Mouse (Mus musculus) neural tube, embryonic 15.5 days (tissue): Measurements from ENCODE around the gene Fhad1. TPM values are rescaled to one million over a fixed set of nuclear protein-coding genes. Genes with fewer than 3 reads are reported as not detected.
A peak's percentile ranks its signal among the peaks of the same experiment; 100 is the strongest.

Experiments
- ATAC-seq: fragments of 200-750 bp; cut with Nextera tagmentation; 2 replicates; pipeline ENCODE4 v1.8.0; 2017; ENCODE audit warnings: mild to moderate bottlenecking, moderate TSS enrichment, moderate library complexity; ENCODE audit not compliant: low FRiP score
- H3K27ac ChIP-seq: fragments of 300-500 bp; sonication (generic); replicated peaks from 2 replicates; pipeline ENCODE4 v1.5.1; 2015; ENCODE audit warnings: mild to moderate bottlenecking, inconsistent platforms
- H3K27me3 ChIP-seq: fragments of 300-500 bp; sonication (generic); replicated peaks from 2 replicates; pipeline ENCODE4 v1.6.1; 2015; ENCODE audit warnings: inconsistent platforms
- H3K36me3 ChIP-seq: fragments of 300-500 bp; sonication (generic); 2 replicates; pipeline ENCODE4 v1.6.1; 2015; ENCODE audit warnings: inconsistent platforms
- H3K4me1 ChIP-seq: fragments of 300-500 bp; sonication (generic); 2 replicates; pipeline ENCODE4 v1.6.1; 2015; ENCODE audit warnings: inconsistent platforms
- H3K4me2 ChIP-seq: fragments of 300-500 bp; sonication (generic); 2 replicates; pipeline ENCODE4 v1.6.1; 2015; ENCODE audit warnings: inconsistent platforms, mild to moderate bottlenecking, moderate library complexity
- H3K4me3 ChIP-seq: fragments of 300-500 bp; sonication (generic); replicated peaks from 2 replicates; pipeline ENCODE4 v1.5.1; 2015; ENCODE audit warnings: mild to moderate bottlenecking, inconsistent platforms
- H3K9ac ChIP-seq: fragments of 300-500 bp; sonication (generic); replicated peaks from 2 replicates; pipeline ENCODE4 v1.6.1; 2015; ENCODE audit warnings: mild to moderate bottlenecking, inconsistent platforms
- H3K9me3 ChIP-seq: fragments of 300-500 bp; sonication (generic); replicated peaks from 2 replicates; pipeline ENCODE4 v1.6.1; 2016; ENCODE audit warnings: inconsistent platforms
- WGBS: fragments of 180-500 bp; shearing (Covaris S2); methylation state at CpG from one replicate; pipeline ENCODE4 v1.1.7; 2015; ENCODE audit warnings: mixed read lengths; 5-methylcytosine and 5-hydroxymethylcytosine counted together
- polyA plus RNA-seq: library from polyadenylated mRNA; unstranded; fragments of >200 nt; fragmentation: Nextera tagmentation; extraction: Ambion mirVana; gene quantifications from 2 replicates; pipeline ENCODE4 v1.2.1, GENCODE M21; 2015

Fhad1 gene
- polyA plus RNA-seq, 1 experiment from 2014 or later, result 4.5 TPM

- WGBS, result 23% methylated on average over 10 of the region's 10 CpGs
- no peak overlapping the region for H3K9ac ChIP-seq
- peaks cover 50% of the 10 kb centered on the region for H3K4me1 ChIP-seq
Observed at GRCm38 (mm10) chr4:141866933-141867490, 147.9 kb downstream of the Fhad1 start.

DNA sequence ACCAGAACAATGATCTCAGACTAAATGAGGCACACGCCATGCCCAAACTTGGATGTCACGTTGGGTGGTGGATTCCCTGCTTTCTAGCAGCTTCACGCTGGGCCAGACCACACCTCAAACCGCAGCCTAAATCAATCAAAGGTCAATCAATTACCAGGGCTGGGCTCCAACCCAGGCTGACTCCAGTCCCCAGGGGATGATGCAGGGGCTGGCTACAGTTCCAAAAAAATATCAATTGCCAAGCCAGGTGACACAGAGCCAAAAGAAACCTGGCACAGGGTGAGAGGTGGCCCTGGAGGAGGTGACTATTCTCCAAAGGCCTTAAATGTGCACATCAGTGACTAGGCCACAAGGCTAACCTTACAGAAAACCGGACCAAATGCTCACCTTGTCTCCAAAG lies 149.3 kb downstream of the Fhad1 start:
- H3K4me3 ChIP-seq, result no peak overlapping the region
- no peak for ATAC-seq
- H3K9me3 ChIP-seq, result no peaks in the 10 kb centered on the region
- H3K4me1 ChIP-seq, result peaks cover 38% of the 10 kb centered on the region
- H3K27ac ChIP-seq, result no peak overlapping the region
- H3K9ac ChIP-seq, result no peak overlapping the region
- H3K36me3 ChIP-seq, result peaks cover 8% of the 10 kb centered on the region
- H3K27me3 ChIP-seq, result no peaks in the 10 kb centered on the region
- H3K4me2 ChIP-seq, result no peak overlapping the region
- 81% methylated on average over 5 of the region's 5 CpGs for WGBS

More at GRCm38 (mm10) chr4:141866933-141867490, 147.9 kb downstream of the Fhad1 start:
- Histone ChIP-seq H3K9me3 (no peaks in the 10 kb centered on the region), H3K27me3 (no peaks in the 10 kb centered on the region), H3K27ac (peak overlapping the region; percentile 75), H3K4me3 (no peak overlapping the region), H3K36me3 (0 out of 2 replicates have a peak, but pooled peaks cover 3% of the 10 kb centered on the region), H3K4me2 (peak overlapping the region; percentile 13; the same call in 1 of the 2 replicates)
- ATAC-seq, result no peak

GRCm38 (mm10) chr4:141865006-141865405 lies 149.9 kb downstream of the Fhad1 start:
- Histone ChIP-seq H3K4me1 (peaks cover 32% of the 10 kb centered on the region), H3K27me3 (no peaks in the 10 kb centered on the region), H3K27ac (no peak overlapping the region), H3K9me3 (no peaks in the 10 kb centered on the region), H3K9ac (no peak overlapping the region), H3K36me3 (peaks cover 8% of the 10 kb centered on the region), H3K4me2 (no peak overlapping the region), H3K4me3 (no peak overlapping the region)
- ATAC-seq, result no peak
- 91% methylated on average over 5 of the region's 5 CpGs for WGBS

- no peak for ATAC-seq
- WGBS, result 96% methylated on average over 8 of the region's 8 CpGs
- H3K9ac ChIP-seq, result no peak overlapping the region
Observed at GRCm38 (mm10) chr4:141864506-141864905, 150.4 kb downstream of the Fhad1 start.

DNA sequence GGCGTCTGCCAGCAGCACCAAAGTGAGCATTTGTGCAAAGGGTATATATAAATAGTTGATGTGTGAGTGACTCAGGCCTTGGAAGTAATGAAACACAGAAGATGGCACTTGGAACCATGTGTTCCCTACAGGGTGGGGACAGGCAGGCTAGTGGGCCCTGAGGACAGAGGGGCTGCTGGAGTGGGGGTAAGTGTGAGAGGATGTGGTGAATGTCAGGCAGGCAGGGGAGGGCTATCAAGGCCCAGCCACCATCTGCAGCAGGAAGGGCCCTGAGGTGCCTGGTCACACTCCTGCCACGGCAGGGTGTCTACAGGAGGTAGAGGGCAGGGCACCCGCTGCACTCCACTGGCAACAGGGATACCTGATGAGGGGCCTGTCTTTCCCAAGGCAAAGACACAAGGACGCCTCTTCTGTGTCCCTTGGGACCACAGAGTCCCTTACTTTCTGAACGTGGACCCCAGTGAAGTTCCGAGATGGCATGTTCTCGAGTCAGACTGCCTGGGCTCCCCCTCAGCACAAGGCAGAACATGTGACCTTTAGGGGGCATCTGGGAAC lies 151.1 kb downstream of the Fhad1 start:
- ATAC-seq, result no peak
- H3K4me3 ChIP-seq, result no peak overlapping the region
- no peaks in the 10 kb centered on the region for H3K27me3 ChIP-seq
- no peaks in the 10 kb centered on the region for H3K9me3 ChIP-seq
- H3K4me1 ChIP-seq, result peaks cover 24% of the 10 kb centered on the region
- 93% methylated on average over 7 of the region's 7 CpGs for WGBS
- H3K4me2 ChIP-seq, result no peak overlapping the region
- peaks cover 8% of the 10 kb centered on the region for H3K36me3 ChIP-seq
- no peak overlapping the region for H3K27ac ChIP-seq
- H3K9ac ChIP-seq, result no peak overlapping the region

More at GRCm38 (mm10) chr4:141864506-141864905, 150.4 kb downstream of the Fhad1 start:
- H3K27ac ChIP-seq, result no peak overlapping the region
- no peak overlapping the region for H3K4me3 ChIP-seq
- peaks cover 27% of the 10 kb centered on the region for H3K4me1 ChIP-seq
- H3K27me3 ChIP-seq, result no peaks in the 10 kb centered on the region
- H3K4me2 ChIP-seq, result no peak overlapping the region
- H3K36me3 ChIP-seq, result peaks cover 8% of the 10 kb centered on the region
- no peaks in the 10 kb centered on the region for H3K9me3 ChIP-seq

- Histone ChIP-seq H3K9me3 (no peaks in the 10 kb centered on the region), H3K36me3 (peaks cover 11% of the 10 kb centered on the region), H3K27me3 (no peaks in the 10 kb centered on the region), H3K4me1 (peaks cover 21% of the 10 kb centered on the region), H3K4me2 (no peak overlapping the region), H3K9ac (no peak overlapping the region), H3K27ac (no peak overlapping the region), H3K4me3 (no peak overlapping the region)
- ATAC-seq, result no peak
- 81% methylated on average over 5 of the region's 5 CpGs for WGBS
Observed at GRCm38 (mm10) chr4:141862867-141863266, 152.0 kb downstream of the Fhad1 start.

DNA sequence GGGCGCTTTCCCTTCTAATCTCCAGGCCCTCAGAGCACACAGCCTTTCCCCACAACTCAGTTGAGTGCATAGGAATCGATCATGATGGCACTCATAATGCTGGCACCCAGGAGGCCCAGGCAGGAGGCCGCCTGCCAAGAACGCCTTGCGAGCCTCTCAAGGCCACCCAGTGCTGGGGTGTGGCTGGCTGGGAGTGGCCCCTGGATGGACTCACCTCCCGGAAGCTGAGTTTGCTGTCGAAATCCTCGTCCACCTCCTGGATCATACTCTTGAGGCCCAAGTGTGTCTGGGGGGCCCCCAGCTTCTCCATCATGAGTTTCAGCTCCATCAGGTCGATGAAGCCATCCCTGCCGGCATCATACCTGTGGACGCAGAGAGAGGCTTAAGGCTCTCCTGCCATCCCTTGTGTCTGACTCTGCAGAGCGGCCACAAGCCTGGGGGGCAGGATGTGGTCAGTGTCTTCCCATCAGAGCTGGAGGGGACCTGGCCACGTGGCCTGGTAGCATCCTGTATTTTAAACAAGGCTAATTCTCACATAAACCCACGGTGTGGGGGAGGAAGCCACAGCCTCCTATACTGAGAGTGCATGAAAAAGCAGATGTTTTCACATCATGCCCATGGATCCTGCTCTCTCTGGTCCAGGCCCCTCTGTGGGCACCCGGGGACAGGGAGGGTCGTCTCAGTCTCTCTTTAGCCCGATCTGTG lies 153.1 kb downstream of the Fhad1 start:
- Histone ChIP-seq H3K27me3 (no peaks in the 10 kb centered on the region), H3K4me1 (peaks cover 12% of the 10 kb centered on the region), H3K9me3 (no peaks in the 10 kb centered on the region), H3K36me3 (peaks cover 11% of the 10 kb centered on the region), H3K27ac (no peak overlapping the region), H3K9ac (no peak overlapping the region), H3K4me2 (no peak overlapping the region), H3K4me3 (no peak overlapping the region)
- ATAC-seq, result no peak
- 91% methylated on average over 17 of the region's 17 CpGs for WGBS

DNA sequence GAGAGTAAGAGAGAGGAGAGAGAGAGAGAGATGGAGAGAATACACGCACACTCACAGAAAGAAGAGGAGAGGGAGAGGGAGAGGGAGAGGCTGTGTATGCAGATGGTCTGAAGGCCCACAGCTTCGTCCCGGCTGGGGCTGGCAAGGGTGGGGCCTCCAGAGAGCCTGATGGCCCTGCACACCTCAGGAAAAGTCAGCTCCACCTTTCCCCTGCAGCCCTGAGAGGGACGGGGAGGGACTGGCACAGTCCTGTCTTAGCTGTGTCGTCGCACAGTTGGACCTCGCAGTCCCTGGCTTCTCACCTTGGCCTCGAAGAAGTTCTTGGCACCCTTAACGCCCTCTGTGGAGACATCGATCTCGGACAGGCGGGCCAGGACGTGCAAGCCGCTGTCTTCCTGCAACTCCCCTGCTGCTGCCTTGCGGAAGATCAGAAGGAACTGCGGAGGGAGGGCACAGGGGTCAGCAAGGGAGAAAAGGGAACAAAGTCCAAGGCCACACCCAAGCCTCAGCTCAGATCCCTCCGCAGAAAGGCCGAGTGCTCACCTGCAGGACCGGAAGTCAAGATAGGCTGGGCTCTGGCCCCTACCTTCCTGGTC lies 154.5 kb downstream of the Fhad1 start:
- peaks cover 11% of the 10 kb centered on the region for H3K36me3 ChIP-seq
- H3K27ac ChIP-seq, result no peak overlapping the region
- no peak overlapping the region for H3K4me2 ChIP-seq
- WGBS, result 74% methylated on average over 19 of the region's 19 CpGs
- no peak overlapping the region for H3K4me3 ChIP-seq
- H3K9ac ChIP-seq, result no peak overlapping the region
- no peaks in the 10 kb centered on the region for H3K9me3 ChIP-seq
- H3K4me1 ChIP-seq, result 0 out of 2 replicates have a peak, but pooled peaks cover 7% of the 10 kb centered on the region
- ATAC-seq, result no peak
- no peaks in the 10 kb centered on the region for H3K27me3 ChIP-seq

DNA sequence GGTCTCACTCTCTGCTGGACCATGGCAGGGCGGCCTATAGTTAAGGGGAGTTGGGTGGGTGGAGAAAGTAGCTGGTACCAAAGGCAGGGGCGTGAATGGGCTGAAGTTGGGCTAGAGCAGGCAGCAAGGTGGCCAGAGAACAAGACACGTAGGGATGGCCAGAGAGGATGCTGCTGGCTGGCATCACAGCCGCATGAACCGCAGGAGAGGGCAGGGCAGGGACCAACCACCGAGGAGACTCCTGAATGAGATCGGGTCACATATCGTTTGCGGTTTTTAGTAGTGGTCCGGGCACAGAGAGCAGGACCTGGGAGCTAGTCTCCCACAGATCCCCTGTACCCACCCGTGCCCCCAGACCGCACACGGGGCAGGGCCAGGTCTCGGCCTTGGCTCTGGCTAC lies 155.5 kb downstream of the Fhad1 start:
- no peak overlapping the region for H3K4me3 ChIP-seq
- 92% methylated on average over 14 of the region's 14 CpGs for WGBS

GRCm38 (mm10) chr4:141858501-141858900 lies 156.4 kb downstream of the Fhad1 start:
- no peak overlapping the region for H3K4me3 ChIP-seq
- 87% methylated on average over 20 of the region's 20 CpGs for WGBS
- ATAC-seq, result no peak
- no peak overlapping the region for H3K4me2 ChIP-seq
- peaks cover 8% of the 10 kb centered on the region for H3K36me3 ChIP-seq
- no peaks in the 10 kb centered on the region for H3K9me3 ChIP-seq
- no peak overlapping the region for H3K9ac ChIP-seq
- no peaks in the 10 kb centered on the region for H3K27me3 ChIP-seq
- H3K27ac ChIP-seq, result 0 out of 2 replicates have a peak overlapping the region, but pooled peaks have one; percentile 9
- 0 out of 2 replicates have a peak, but pooled peaks cover 4% of the 10 kb centered on the region for H3K4me1 ChIP-seq

More for the DNA sequence above, 155.5 kb downstream of the Fhad1 start:
- Histone ChIP-seq H3K4me2 (no peak overlapping the region), H3K4me1 (0 out of 2 replicates have a peak, but pooled peaks cover 4% of the 10 kb centered on the region), H3K27me3 (no peaks in the 10 kb centered on the region), H3K36me3 (peaks cover 8% of the 10 kb centered on the region), H3K27ac (no peak overlapping the region), H3K9me3 (no peaks in the 10 kb centered on the region), H3K9ac (no peak overlapping the region)
- no peak for ATAC-seq

DNA sequence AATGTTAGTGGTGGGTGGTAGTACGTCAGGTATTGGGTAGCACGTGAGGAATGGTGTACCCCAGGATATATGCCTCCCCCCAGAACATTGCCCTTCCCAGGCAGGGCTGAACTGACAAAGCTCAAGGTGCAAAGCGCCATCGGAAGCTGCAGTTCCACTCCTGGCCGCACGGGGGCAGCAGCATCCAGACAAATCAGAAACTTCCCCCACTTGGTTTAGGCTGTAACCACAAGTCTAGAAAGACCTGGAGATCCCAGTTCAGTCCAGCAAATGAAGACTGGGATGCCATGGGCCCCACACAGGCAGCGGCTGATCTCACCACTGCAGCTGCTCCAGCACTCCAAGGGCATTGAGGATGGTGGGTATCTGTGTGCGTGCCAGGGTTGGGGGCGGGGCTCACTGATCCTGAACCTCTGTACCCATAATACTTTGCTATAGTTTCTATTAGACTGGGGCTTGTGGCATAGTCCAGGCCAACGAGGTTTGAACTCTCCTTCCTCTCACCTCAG lies 157.4 kb downstream of the Fhad1 start:
- Histone ChIP-seq H3K4me3 (no peak overlapping the region), H3K4me2 (no peak overlapping the region), H3K4me1 (0 out of 2 replicates have a peak, but pooled peaks cover 4% of the 10 kb centered on the region), H3K9me3 (no peaks in the 10 kb centered on the region), H3K27me3 (no peaks in the 10 kb centered on the region), H3K36me3 (peaks cover 8% of the 10 kb centered on the region), H3K27ac (no peak overlapping the region), H3K9ac (no peak overlapping the region)
- 21% methylated on average over 10 of the region's 10 CpGs for WGBS
- peak; percentile 55 for ATAC-seq
